Mouse (Mus musculus): ENCODE data around the gene Edar.

The Edar gene

DNA sequence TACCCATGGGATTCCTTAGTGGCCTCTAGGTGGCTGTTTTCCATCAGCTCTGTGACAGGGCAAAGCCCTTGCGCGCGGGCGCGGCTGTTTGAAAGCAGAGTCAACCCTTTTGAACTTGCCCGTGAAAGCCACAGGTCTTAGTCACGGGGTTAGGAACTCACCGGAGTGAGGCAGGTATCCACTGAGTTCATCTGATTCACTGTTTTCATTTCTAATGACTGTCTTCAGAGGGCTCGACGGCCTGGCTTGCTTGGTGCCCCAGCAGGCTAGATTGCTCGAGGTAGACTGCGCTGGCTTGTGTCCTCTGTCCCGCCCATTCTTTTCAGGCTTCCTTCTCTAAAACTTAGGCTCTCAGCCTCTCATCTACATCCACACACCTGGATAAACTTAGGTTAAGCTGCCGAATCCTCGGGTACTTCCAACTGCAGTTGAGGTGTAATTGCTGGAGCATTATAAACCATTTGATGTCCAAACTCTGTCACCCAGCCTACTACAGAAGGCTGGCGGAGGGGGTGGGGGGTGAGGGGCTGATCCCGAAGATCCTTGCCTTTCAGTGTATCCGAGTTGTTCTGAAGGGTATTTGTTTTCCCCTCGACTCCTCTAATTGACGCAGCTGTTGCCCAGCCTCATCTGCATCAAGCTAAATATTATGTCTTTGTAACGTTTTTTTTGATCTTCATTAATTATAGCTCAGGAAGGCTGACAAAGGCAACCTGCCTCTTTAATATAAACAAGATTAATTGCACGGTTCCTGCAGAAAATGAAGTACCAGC, 24.0 kb downstream of the Edar start:
- 39% methylated on average over 22 of the region's 22 CpGs for WGBS

DNA sequence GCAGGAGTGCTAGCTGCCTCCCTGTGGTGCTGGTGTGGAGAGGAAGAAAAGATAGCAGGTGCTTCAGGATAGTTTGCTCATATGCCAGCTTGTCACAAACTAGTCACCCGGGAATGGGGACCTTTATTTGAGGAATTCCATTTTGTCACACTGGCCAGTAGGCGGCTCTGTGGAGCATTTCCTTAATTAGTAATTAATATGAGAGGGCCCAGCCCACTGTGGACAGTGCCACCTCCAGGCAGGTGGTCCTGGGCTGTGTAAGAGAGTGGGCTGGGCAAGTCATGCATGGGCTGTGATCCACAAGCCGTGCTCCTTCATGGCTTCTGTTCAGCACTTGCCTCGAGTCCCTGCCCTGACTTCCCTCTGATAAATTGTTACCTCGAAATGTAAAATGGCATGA, 26.7 kb downstream of the Edar start:
- 65% methylated on average over 5 of the region's 5 CpGs for WGBS

GRCm38 (mm10) chr10:58644671-58645070, 30.8 kb downstream of the Edar start:
- 75% methylated on average over 5 of the region's 5 CpGs for WGBS

GRCm38 (mm10) chr10:58644194-58644593, 31.3 kb downstream of the Edar start:
- 59% methylated on average over 7 of the region's 7 CpGs for WGBS

DNA sequence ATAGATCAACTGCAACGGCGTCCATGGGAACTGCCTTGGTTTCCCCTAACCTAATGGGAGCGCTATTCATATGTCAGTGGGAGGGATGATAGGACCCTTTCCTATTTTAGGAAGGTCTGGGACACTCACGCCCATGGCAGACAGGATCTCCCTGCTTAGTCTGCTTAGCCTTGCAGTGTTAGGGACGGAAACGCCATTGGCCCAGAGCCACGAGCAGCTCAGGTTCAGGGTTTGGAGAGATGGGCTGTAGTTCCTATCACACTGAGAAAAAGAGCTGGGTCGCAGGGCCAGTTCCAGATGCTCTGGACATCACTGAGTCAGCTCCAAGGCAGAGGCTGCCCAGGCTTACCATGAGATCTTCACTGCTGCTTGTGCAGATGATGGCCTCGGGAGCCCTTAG, 32.5 kb downstream of the Edar start:
- WGBS = 85% methylated on average over 9 of the region's 9 CpGs

GRCm38 (mm10) chr10:58641631-58642030, 33.8 kb downstream of the Edar start:
- 75% methylated on average over 10 of the region's 10 CpGs for WGBS

- WGBS = 69% methylated on average over 19 of the region's 19 CpGs
These were observed 34.7 kb downstream of the Edar start for GRCm38 (mm10) chr10:58640446-58641400.

- WGBS = 52% methylated on average over 6 of the region's 6 CpGs
These were observed 36.2 kb downstream of the Edar start for GRCm38 (mm10) chr10:58639291-58639690.

DNA sequence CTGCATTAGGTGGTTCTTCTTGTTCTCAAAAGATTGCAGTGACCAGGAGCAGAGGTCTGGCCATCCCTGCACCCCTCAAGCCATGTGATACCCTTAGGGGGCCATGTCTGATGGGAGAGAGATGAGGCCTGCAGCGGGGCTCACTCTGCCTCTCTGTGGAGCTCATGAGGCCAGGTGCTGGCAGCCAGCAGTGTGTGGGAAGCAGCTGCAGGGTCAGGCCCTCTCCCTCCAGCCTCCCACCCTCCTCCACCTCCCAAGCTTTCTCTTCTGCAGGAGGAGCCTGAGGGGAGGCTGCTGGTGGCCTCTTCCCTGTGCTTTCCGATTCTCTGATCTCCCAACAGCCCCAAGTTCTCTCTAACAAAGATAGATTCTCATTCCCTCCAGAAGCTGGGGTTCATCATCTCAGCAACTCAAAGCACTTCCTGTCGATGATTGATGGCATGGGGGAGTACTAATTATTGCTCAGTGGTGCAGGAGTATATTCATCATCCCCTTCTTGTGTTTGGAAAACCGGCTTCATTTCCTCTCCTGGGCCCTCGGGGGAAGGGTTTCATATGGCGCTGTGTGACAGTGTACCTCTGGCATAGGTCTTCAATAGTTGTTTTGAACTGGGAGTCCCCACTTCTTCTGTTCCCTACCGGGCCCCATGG, 38.9 kb downstream of the Edar start:
- WGBS = 74% methylated on average over 7 of the region's 7 CpGs

DNA sequence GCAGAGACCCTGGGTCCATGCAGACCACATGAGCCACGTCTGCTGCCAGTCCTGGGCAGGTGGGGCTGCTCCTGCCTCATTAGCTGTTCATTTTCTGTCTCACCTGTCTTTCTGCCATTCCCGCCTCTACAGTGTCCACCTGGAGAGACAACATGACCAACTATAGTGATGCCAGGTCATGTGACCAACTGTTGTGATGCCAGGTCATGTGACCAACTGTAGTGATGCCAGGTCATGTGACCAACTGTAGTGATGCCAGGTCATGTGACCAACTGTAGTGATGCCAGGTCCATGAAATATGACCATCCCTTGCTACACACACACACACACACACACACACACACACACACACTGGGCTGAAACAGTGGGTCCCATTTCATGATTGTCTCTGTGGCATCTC, 41.9 kb downstream of the Edar start:
- 89% methylated on average over 2 of the region's 2 CpGs for WGBS

DNA sequence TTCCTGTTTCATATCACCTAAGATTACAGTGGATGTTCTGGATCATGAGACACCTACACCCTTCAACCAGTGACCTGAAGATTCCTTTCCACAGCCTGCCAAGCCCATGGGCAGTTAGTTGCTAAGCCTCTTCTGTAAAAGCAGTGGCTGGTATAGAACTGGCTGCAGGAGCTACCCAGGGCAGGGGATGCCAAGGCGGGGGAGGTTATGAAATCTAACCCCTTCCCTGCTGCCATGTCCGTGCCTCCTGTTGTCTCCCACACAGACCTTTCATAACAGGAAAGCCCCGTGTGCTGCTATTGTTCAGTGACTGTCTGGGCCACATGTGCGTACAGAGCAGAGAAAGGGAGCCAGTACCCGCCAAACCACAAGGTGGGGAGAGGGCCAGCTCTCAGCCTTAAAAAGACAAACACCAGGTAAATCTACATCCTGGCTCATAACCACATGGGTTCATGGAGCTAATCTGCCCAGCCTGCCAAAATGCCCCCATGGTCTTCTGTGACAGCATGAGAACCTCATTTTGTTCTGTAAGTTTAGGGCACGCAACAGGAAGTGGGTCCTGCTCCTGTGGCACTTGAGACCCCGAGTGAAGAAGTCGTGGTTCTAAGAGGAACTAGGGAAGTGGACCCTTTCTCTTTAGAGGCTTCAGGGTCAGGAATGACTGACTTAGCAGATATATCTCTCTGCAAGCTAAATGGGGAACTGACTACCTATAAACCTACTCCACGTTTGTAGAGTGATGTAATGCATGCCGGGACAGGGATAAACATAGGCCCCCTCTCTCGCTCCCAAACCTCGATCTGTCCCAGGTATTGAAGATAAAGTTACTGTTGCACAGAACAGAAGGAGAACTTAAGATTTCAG, 50.4 kb downstream of the Edar start:
- 72% methylated on average over 12 of the region's 12 CpGs for WGBS

DNA sequence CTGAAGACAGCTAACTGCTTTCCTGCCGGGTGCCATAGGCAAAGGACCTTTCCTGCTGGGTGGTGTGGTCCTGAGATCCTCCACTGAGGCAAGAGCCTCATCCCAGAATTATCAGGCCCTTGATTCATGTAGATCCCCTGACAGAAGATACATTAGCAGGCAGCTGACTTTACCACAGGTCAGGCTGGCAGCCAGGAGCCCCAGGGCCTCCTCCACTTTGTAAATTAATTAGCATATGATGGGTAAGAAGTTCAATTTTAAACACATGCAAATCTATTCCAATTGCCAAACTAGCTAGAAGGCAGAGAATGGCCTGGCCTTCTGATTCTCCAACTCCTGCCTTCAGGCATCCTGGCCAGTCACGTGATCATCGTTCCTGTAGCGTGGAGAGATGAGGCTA, 56.2 kb downstream of the Edar start:
- WGBS = 87% methylated on average over 4 of the region's 4 CpGs

DNA sequence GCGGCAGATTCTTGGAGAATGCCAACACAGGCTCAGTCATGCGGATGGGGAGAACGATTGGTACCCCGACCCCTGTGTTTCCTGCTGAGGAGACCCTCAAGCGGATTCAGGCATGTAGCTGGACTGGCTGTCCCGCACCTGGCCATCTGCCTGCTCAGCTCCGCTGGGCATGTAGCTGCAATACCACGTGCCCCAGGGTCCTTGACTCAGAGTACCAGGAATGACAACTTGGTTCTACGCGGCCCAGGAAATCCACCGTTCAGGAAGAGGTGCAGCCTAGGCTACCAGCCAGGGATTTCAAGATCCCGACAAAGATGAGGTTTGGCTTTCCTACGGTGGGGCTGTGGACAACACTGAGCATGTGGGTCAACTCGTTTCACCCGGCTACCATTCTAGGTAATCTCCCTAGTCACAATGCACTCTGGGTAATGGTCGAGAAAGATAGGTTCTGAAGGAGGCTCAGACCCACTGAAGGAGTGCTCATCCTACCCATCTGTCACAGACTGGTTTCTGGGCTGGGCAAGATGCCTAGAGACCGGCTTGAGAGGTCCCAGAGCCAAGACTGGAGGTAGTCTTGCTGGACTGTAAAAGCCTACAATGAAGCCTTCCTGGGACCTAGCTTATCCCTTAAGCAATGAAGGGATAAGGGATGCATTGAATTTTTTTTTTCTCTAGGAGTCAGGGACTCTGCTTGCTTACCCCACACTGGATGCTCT, 56.8 kb downstream of the Edar start:
- WGBS = 84% methylated on average over 17 of the region's 17 CpGs

GRCm38 (mm10) chr10:58616565-58616964, 58.9 kb downstream of the Edar start:
- 95% methylated on average over 5 of the region's 5 CpGs for whole genome bisulfite sequencing

- WGBS = 98% methylated on average over 6 of the region's 6 CpGs
These were observed 60.9 kb downstream of the Edar start for GRCm38 (mm10) chr10:58614601-58615000.

DNA sequence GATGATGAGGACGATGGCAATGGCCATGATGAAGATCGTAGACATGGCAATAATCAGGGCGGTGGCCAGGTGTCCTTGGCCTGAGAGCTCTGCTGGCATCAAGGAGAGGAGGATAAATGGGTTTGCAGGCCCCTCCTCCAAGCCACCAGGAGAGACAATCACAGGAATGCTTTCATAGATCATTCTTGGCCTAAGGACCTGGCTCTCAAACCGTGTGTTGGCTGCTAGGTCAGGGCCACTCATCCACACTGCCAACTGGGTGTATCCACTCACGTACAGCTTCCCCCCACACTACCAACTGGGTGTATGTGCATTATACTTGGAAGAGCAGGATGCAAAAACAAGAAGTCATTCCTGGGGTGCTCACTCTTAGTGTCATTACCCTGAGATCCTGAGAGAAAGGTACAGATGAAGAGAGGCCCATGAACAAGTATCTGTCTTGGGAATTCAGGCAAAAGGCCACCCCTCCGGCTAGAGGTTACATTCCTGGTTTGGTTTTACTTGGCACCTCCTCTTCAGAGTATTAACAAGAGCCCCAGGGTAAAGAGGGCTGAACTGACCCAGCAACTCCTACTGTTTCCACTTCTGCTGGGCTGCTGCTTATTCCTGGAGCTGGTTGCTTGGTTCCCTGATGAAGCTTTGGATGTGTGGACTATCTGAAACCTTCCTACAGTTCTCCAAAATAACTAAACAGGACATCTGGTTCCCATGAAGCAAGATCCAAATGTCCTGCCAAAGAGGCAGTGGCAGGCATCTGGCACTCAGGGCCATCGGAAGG, 64.8 kb downstream of the Edar start:
- WGBS = 76% methylated on average over 7 of the region's 7 CpGs

GRCm38 (mm10) chr10:58608858-58609257, 66.6 kb downstream of the Edar start:
- 72% methylated on average over 3 of the region's 3 CpGs for WGBS

- WGBS = 87% methylated on average over 3 of the region's 3 CpGs
These were observed 69.1 kb downstream of the Edar start for GRCm38 (mm10) chr10:58606356-58606755.

- WGBS = 65% methylated on average over 2 of the region's 2 CpGs
These were observed 70.7 kb downstream of the Edar start for GRCm38 (mm10) chr10:58604779-58605178.

DNA sequence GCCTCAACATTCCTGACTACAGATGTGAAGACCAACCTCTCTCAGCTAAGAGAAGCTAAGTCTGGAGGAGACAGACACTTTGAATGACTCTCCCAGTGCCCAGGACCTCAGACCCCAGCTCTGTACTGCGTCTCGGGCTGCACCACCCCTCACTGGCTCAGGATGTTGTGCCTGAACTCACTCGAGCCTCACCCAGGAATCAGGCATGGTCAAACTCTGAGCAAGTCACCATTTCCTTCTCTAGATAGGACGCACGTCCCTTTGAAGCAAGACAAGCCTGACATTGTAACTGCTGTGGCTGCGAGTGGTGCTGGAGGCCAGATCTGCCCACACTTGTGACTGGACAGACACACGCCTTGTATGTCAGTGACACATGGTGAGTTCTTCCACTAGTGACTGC, 73.5 kb downstream of the Edar start:
- 74% methylated on average over 7 of the region's 7 CpGs for WGBS

Measured in cerebral cortex, adult 2 months (tissue).